Mouse (Mus musculus) liver, adult 2 months (tissue): ENCODE data around the gene Ceacam18.

Experiments used
- CTCF ChIP-seq: fragments of 200-500 bp; IDR thresholded peaks from 2 replicates; pipeline ENCODE4 v1.5.1; 2011; ENCODE audit warnings: low read depth, low read length, control low read depth
- POLR2A ChIP-seq: fragments of 200-500 bp; IDR thresholded peaks from 2 replicates; pipeline ENCODE4 v1.6.1; 2011; ENCODE audit warnings: low read length, control low read depth; ENCODE audit not compliant: insufficient read depth; ENCODE audit errors: extremely low read depth

GRCm38 (mm10) chr7:43625794-43626422 lies 8.6 kb upstream of the Ceacam18 start:
- TF ChIP-seq CTCF (no peak), POLR2A (no peak)
